Mouse (Mus musculus): ENCODE measurements around the gene Sh3gl3.

Gene Sh3gl3

GRCm38 (mm10) chr7:82235486-82235885, 61.8 kb downstream of the Sh3gl3 start:
- 75% methylated on average over 9 of the region's 9 CpGs for WGBS

GRCm38 (mm10) chr7:82236152-82236898, 62.7 kb downstream of the Sh3gl3 start:
- WGBS, result 73% methylated on average over 11 of the region's 11 CpGs

- WGBS, result 80% methylated on average over 4 of the region's 4 CpGs
Observed at GRCm38 (mm10) chr7:82236899-82237162, 63.2 kb downstream of the Sh3gl3 start.

GRCm38 (mm10) chr7:82240424-82241240, 67.0 kb downstream of the Sh3gl3 start:
- 55% methylated on average over 8 of the region's 8 CpGs for WGBS

- WGBS, result 46% methylated on average over 3 of the region's 3 CpGs
Observed at GRCm38 (mm10) chr7:82244701-82245100, 71.1 kb downstream of the Sh3gl3 start.

- 32% methylated on average over 10 of the region's 10 CpGs for WGBS
Observed at GRCm38 (mm10) chr7:82248953-82249695, 75.5 kb downstream of the Sh3gl3 start.

GRCm38 (mm10) chr7:82253309-82253708, 79.7 kb downstream of the Sh3gl3 start:
- WGBS, result 80% methylated on average over 1 of the region's 1 CpGs

- 73% methylated on average over 6 of the region's 6 CpGs for WGBS
Observed at GRCm38 (mm10) chr7:82256936-82257335, 83.3 kb downstream of the Sh3gl3 start.

GRCm38 (mm10) chr7:82257530-82257929, 83.9 kb downstream of the Sh3gl3 start:
- 97% methylated on average over 4 of the region's 4 CpGs for WGBS

GRCm38 (mm10) chr7:82260210-82260609, 86.6 kb downstream of the Sh3gl3 start:
- WGBS, result 72% methylated on average over 6 of the region's 6 CpGs

GRCm38 (mm10) chr7:82263141-82263540, 89.5 kb downstream of the Sh3gl3 start:
- 26% methylated on average over 8 of the region's 8 CpGs for WGBS

GRCm38 (mm10) chr7:82264119-82264518, 90.5 kb downstream of the Sh3gl3 start:
- WGBS, result 74% methylated on average over 2 of the region's 2 CpGs

GRCm38 (mm10) chr7:82265365-82265764, 91.7 kb downstream of the Sh3gl3 start:
- 61% methylated on average over 4 of the region's 4 CpGs for WGBS

GRCm38 (mm10) chr7:82269948-82270347, 96.3 kb downstream of the Sh3gl3 start:
- 25% methylated on average over 1 of the region's 1 CpGs for WGBS

GRCm38 (mm10) chr7:82271742-82272141, 98.1 kb downstream of the Sh3gl3 start:
- 88% methylated on average over 5 of the region's 5 CpGs for WGBS

- WGBS, result 13% methylated on average over 5 of the region's 5 CpGs
Observed at GRCm38 (mm10) chr7:82272875-82273274, 99.2 kb downstream of the Sh3gl3 start.

GRCm38 (mm10) chr7:82274011-82274709, 100.5 kb downstream of the Sh3gl3 start:
- 55% methylated on average over 19 of the region's 19 CpGs for WGBS

GRCm38 (mm10) chr7:82274975-82275374, 101.3 kb downstream of the Sh3gl3 start:
- 92% methylated on average over 5 of the region's 5 CpGs for WGBS

GRCm38 (mm10) chr7:82275529-82276204, 102.0 kb downstream of the Sh3gl3 start:
- 60% methylated on average over 18 of the region's 18 CpGs for WGBS

- 46% methylated on average over 8 of the region's 8 CpGs for WGBS
Observed at GRCm38 (mm10) chr7:82282011-82282410, 108.4 kb downstream of the Sh3gl3 start.

GRCm38 (mm10) chr7:82282464-82282863, 108.8 kb downstream of the Sh3gl3 start:
- WGBS, result 43% methylated on average over 13 of the region's 13 CpGs

All from cerebral cortex, adult 2 months (tissue).